Mouse (Mus musculus): ENCODE data around the gene Gdpd5. TPM values are rescaled to one million over a fixed set of nuclear protein-coding genes. Genes with fewer than 3 reads are reported as not detected.

Gdpd5 gene
- polyA plus RNA-seq, 1 experiment from 2014 or later: 28.1 TPM

DNA sequence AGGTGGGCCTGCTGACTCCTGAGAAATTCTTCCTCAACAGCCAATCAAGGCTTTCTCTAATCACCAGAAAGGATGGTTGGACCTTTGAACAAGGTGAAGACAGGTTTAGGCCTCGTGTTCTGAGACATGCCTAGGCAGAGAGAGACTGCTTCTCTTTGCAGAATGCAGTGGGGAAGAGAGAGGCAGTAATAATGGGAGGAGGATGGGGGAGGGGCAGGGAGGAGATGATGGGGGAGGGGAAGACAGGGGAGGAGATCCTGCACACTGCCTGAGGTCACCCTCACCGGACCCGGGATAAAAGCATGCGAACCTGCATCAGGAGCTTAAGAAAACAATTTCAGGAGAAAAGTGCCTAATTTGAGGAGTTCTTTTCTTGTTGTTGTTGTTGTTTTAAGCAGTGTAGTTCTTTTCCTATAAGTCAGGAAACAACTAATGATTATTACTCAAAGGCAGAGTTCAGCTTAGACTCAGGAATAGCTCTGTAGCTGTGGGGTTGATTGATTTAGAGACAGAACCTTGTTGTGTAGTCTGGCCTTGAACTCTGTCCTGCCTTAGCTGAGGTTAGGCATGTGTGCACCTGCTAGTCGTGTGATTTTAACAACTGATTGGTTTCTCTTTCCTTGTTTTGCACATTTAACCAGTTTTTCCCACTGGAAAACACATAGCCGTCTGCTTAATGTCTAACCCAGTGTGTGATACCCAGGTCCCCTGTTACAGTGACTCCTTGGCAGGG is 30.0 kb downstream of the Gdpd5 start:
- no peak overlapping the region for H3K4me2 ChIP-seq
- H3K9me3 ChIP-seq (replicated peaks): no peaks in the 10 kb centered on the region
- H3K27me3 ChIP-seq: no peaks in the 10 kb centered on the region
- ATAC-seq: no peak
- H3K4me3 ChIP-seq: no peak overlapping the region
- H3K27ac ChIP-seq: peak overlapping the region; percentile 22; the same call in 1 of the 2 replicates
- H3K9ac ChIP-seq: no peak overlapping the region
- WGBS: 52% methylated on average over 6 of the region's 6 CpGs
- 0 out of 2 replicates have a peak, but pooled peaks cover 4% of the 10 kb centered on the region for H3K4me1 ChIP-seq
- peaks cover 16% of the 10 kb centered on the region for H3K36me3 ChIP-seq (ENCODE audit: poor library complexity, severe bottlenecking)

DNA sequence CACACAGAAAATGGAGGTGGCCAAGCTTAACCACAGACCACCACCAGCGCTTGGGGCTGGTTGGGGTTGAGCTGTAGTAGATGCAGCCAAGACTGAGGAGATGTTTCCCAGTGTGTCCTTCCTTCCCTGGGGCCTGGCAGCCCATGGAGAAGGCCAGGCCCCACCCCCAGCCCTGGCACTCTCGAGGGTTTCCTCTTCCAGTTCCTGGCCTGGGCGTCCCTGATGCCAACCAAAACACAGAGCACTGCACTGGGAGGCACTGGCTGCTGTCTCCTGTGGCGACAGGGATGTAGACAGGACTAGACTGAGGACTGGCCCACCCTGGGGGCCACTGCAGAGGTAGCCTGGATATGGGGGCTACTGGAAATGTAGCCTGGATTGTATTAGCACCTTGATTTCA is 33.8 kb downstream of the Gdpd5 start:
- Histone ChIP-seq H3K9me3 (replicated peaks) (no peaks in the 10 kb centered on the region), H3K4me2 (no peak overlapping the region), H3K27ac (no peak overlapping the region), H3K4me3 (no peak overlapping the region), H3K9ac (no peak overlapping the region), H3K36me3 (ENCODE audit: poor library complexity, severe bottlenecking) (peaks cover 9% of the 10 kb centered on the region; the same call in 1 of the 2 replicates), H3K4me1 (0 out of 2 replicates have a peak, but pooled peaks cover 4% of the 10 kb centered on the region), H3K27me3 (no peaks in the 10 kb centered on the region)
- no peak for ATAC-seq
- 83% methylated on average over 4 of the region's 4 CpGs for WGBS

GRCm38 (mm10) chr7:99419311-99419710 is 38.1 kb downstream of the Gdpd5 start:
- no peaks in the 10 kb centered on the region for H3K9me3 ChIP-seq (replicated peaks)
- no peak overlapping the region; the same call in 1 of the 2 replicates for H3K9ac ChIP-seq
- H3K4me1 ChIP-seq: no peaks in the 10 kb centered on the region
- H3K4me3 ChIP-seq: no peak overlapping the region
- H3K27me3 ChIP-seq: no peaks in the 10 kb centered on the region
- WGBS: 80% methylated on average over 3 of the region's 3 CpGs
- no peak for ATAC-seq
- H3K27ac ChIP-seq: no peak overlapping the region
- no peak overlapping the region for H3K4me2 ChIP-seq
- H3K36me3 ChIP-seq (ENCODE audit: poor library complexity, severe bottlenecking): no peaks in the 10 kb centered on the region

GRCm38 (mm10) chr7:99421006-99421405 is 39.8 kb downstream of the Gdpd5 start:
- no peak overlapping the region for H3K4me2 ChIP-seq
- no peaks in the 10 kb centered on the region for H3K27me3 ChIP-seq
- no peaks in the 10 kb centered on the region for H3K36me3 ChIP-seq (ENCODE audit: poor library complexity, severe bottlenecking)
- 89% methylated on average over 6 of the region's 6 CpGs for WGBS
- H3K27ac ChIP-seq: no peak overlapping the region
- H3K4me1 ChIP-seq: peaks cover 6% of the 10 kb centered on the region; the same call in 1 of the 2 replicates
- ATAC-seq: no peak
- H3K9ac ChIP-seq: no peak overlapping the region
- H3K4me3 ChIP-seq: no peak overlapping the region
- H3K9me3 ChIP-seq (replicated peaks): no peaks in the 10 kb centered on the region

GRCm38 (mm10) chr7:99424538-99425155 is 43.4 kb downstream of the Gdpd5 start:
- Histone ChIP-seq H3K27ac (peak overlapping the region; percentile 17; the same call in 1 of the 2 replicates), H3K36me3 (ENCODE audit: poor library complexity, severe bottlenecking) (no peaks in the 10 kb centered on the region), H3K4me2 (no peak overlapping the region), H3K27me3 (no peaks in the 10 kb centered on the region), H3K9me3 (replicated peaks) (no peaks in the 10 kb centered on the region), H3K4me3 (no peak overlapping the region), H3K4me1 (peaks cover 29% of the 10 kb centered on the region), H3K9ac (peak overlapping the region; percentile 34; the same call in 1 of the 2 replicates)
- WGBS: 32% methylated on average over 8 of the region's 8 CpGs
- ATAC-seq: no peak; the same call in 1 of the 2 replicates

GRCm38 (mm10) chr7:99425706-99426105 is 44.5 kb downstream of the Gdpd5 start:
- peaks cover 37% of the 10 kb centered on the region for H3K4me1 ChIP-seq
- H3K36me3 ChIP-seq (ENCODE audit: poor library complexity, severe bottlenecking): no peaks in the 10 kb centered on the region
- WGBS: 91% methylated on average over 4 of the region's 4 CpGs
- no peak overlapping the region for H3K9ac ChIP-seq
- no peak overlapping the region for H3K27ac ChIP-seq
- ATAC-seq: no peak
- H3K4me2 ChIP-seq: no peak overlapping the region
- H3K4me3 ChIP-seq: no peak overlapping the region
- H3K27me3 ChIP-seq: no peaks in the 10 kb centered on the region
- no peaks in the 10 kb centered on the region for H3K9me3 ChIP-seq (replicated peaks)

DNA sequence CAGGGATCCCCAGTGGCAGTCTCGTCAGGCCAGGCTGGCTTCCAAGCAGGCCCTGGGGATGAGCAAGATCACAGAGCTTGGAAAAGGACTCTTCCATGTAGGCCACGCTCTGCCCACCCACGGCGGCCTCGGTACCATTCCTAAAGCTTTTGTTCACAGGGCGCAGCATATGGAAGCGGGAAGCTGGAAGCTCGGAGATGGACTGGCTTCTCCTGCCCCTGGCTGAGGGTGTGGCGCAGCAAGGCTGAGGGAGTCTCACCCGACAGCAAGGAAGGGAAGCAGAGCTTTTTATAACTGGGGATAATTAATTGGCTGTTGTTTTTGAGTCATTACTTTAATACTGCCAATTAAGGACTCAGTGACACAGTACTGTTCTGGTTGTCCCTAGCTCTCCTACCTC is 45.8 kb downstream of the Gdpd5 start:
- 36% methylated on average over 10 of the region's 10 CpGs for WGBS
- H3K4me1 ChIP-seq: peaks cover 44% of the 10 kb centered on the region
- no peaks in the 10 kb centered on the region for H3K9me3 ChIP-seq (replicated peaks)
- H3K4me2 ChIP-seq: no peak overlapping the region
- ATAC-seq: no peak; the same call in 1 of the 2 replicates
- no peaks in the 10 kb centered on the region for H3K36me3 ChIP-seq (ENCODE audit: poor library complexity, severe bottlenecking)
- no peak overlapping the region for H3K4me3 ChIP-seq
- H3K9ac ChIP-seq: peak overlapping the region; percentile 3; the same call in 1 of the 2 replicates
- peak overlapping the region; percentile 45; the same call in 1 of the 2 replicates for H3K27ac ChIP-seq
- H3K27me3 ChIP-seq: no peaks in the 10 kb centered on the region

- no peak for ATAC-seq
- peaks cover 53% of the 10 kb centered on the region for H3K4me1 ChIP-seq
- H3K27ac ChIP-seq: no peak overlapping the region
- 85% methylated on average over 3 of the region's 3 CpGs for WGBS
- H3K27me3 ChIP-seq: no peaks in the 10 kb centered on the region
- H3K4me3 ChIP-seq: no peak overlapping the region
- no peaks in the 10 kb centered on the region for H3K9me3 ChIP-seq (replicated peaks)
- H3K9ac ChIP-seq: no peak overlapping the region
- no peak overlapping the region for H3K4me2 ChIP-seq
- no peaks in the 10 kb centered on the region for H3K36me3 ChIP-seq (ENCODE audit: poor library complexity, severe bottlenecking)
Observed at GRCm38 (mm10) chr7:99427987-99428386, 46.8 kb downstream of the Gdpd5 start.

DNA sequence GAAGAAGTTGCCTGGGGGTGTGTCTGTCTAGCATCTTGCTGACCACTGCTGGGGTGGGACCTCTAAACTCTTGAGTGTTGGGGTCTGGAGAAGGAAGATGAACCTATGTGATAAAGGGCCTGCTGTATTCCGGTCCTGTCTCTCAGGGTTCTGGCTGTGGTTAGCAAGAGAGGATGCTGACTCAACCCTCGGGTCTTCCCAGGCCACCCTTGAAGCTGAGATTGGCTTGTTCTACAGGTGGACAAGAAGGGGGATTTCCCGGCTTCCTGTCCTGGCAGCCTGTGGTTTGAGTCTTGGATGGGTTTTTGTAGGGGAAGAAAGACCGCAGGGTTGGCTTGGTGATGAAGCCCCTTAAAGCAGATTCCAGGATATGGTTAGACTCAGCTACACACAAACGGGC is 47.6 kb downstream of the Gdpd5 start:
- 92% methylated on average over 5 of the region's 5 CpGs for WGBS
- Histone ChIP-seq H3K4me3 (no peak overlapping the region), H3K27ac (no peak overlapping the region), H3K9ac (no peak overlapping the region), H3K9me3 (replicated peaks) (no peaks in the 10 kb centered on the region), H3K4me1 (peaks cover 62% of the 10 kb centered on the region), H3K4me2 (no peak overlapping the region), H3K27me3 (no peaks in the 10 kb centered on the region), H3K36me3 (ENCODE audit: poor library complexity, severe bottlenecking) (no peaks in the 10 kb centered on the region)
- no peak for ATAC-seq

DNA sequence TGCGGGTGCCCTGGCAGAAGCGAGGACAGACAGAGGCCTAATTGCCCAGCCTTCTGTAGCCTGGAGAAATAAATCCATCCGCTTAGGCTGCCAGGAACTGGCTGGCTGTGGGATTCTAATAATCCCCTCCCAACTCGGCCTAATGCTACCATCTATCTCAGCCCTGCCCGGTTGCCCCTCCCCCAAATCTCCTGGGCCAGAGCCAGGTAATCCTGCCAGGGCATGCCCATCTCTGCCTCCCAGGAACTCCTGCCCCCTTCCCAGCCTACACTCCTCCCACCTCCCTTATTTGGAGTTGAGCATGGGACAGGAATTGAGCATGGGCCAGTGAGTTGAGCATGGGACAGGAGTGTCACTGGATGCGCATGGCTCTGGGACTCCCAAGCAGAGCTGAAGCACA is 48.6 kb downstream of the Gdpd5 start:
- peak overlapping the region; percentile 26; the same call in 1 of the 2 replicates for H3K27ac ChIP-seq
- no peaks in the 10 kb centered on the region for H3K36me3 ChIP-seq (ENCODE audit: poor library complexity, severe bottlenecking)
- H3K4me3 ChIP-seq: no peak overlapping the region
- H3K9me3 ChIP-seq (replicated peaks): no peaks in the 10 kb centered on the region
- no peak overlapping the region for H3K4me2 ChIP-seq
- WGBS: 22% methylated on average over 6 of the region's 6 CpGs
- H3K27me3 ChIP-seq: no peaks in the 10 kb centered on the region
- ATAC-seq: peak; percentile 16; the same call in 1 of the 2 replicates
- H3K9ac ChIP-seq: 0 out of 2 replicates have a peak overlapping the region, but pooled peaks have one; percentile 9
- H3K4me1 ChIP-seq: peaks cover 67% of the 10 kb centered on the region

GRCm38 (mm10) chr7:99430246-99430645 is 49.0 kb downstream of the Gdpd5 start:
- no peaks in the 10 kb centered on the region for H3K9me3 ChIP-seq (replicated peaks)
- WGBS: 70% methylated on average over 11 of the region's 11 CpGs
- no peaks in the 10 kb centered on the region for H3K36me3 ChIP-seq (ENCODE audit: poor library complexity, severe bottlenecking)
- 0 out of 2 replicates have a peak overlapping the region, but pooled peaks have one; percentile 26 for H3K27ac ChIP-seq
- H3K27me3 ChIP-seq: no peaks in the 10 kb centered on the region
- no peak overlapping the region for H3K9ac ChIP-seq
- no peak for ATAC-seq
- peaks cover 70% of the 10 kb centered on the region for H3K4me1 ChIP-seq
- no peak overlapping the region for H3K4me3 ChIP-seq
- H3K4me2 ChIP-seq: no peak overlapping the region

- Histone ChIP-seq H3K9ac (peak overlapping the region; percentile 45), H3K4me1 (peaks cover 70% of the 10 kb centered on the region), H3K4me2 (peak overlapping the region; percentile 15; the same call in 1 of the 2 replicates), H3K27me3 (no peaks in the 10 kb centered on the region), H3K4me3 (no peak overlapping the region), H3K36me3 (ENCODE audit: poor library complexity, severe bottlenecking) (no peaks in the 10 kb centered on the region), H3K27ac (peak overlapping the region; percentile 83), H3K9me3 (replicated peaks) (no peaks in the 10 kb centered on the region)
- peak; percentile 69 for ATAC-seq
- 38% methylated on average over 14 of the region's 14 CpGs for WGBS
Observed at GRCm38 (mm10) chr7:99432248-99432647, 51.0 kb downstream of the Gdpd5 start.
